Mouse (Mus musculus) thymus, adult 2 months (tissue): Measurements from ENCODE around the gene Sesn1.

Experiments used
- CTCF ChIP-seq: fragments of 200-500 bp; IDR thresholded peaks from 2 replicates; pipeline ENCODE4 v1.5.1; 2012; ENCODE audit warnings: mild to moderate bottlenecking, control low read depth, low read length, moderate library complexity, borderline replicate concordance; ENCODE audit not compliant: control insufficient read depth, poor library complexity, insufficient read depth; ENCODE audit errors: extremely low read depth
- POLR2A ChIP-seq: fragments of 200-500 bp; IDR thresholded peaks from 2 replicates; pipeline ENCODE4 v1.6.1; 2012; ENCODE audit warnings: mild to moderate bottlenecking, low read length, control low read depth, moderate library complexity; ENCODE audit not compliant: control insufficient read depth, poor library complexity, insufficient read depth; ENCODE audit errors: extremely low read depth

DNA sequence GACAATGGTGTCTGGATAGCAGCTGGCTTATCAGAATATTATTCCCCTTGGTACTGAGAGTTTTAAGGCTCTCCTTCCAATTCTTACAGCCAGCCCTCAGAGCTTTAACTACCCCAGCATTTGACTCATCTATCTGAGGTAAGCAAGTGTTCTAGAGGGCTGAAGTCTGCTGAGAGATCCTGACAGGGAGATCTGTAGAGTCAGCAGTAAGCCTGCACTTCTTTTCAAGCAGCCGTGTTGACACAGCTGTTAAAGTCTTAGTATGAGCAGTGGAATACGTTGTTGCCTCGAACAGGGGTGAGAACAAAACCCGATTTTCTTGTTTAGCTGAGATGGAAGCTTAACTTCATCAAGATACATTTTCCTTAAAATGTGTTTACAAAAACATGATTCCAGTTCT lies 43.5 kb upstream of the Sesn1 start:
- TF ChIP-seq CTCF, result no peak
- TF ChIP-seq POLR2A, result no peak
